Mouse (Mus musculus): Measurements from ENCODE around the gene Setmar.

- TF ChIP-seq POLR2A (IDR thresholded peaks at IDR 0.05; ENCODE audit: extremely low read depth, insufficient read depth, low read length) (no peak), CTCF (IDR thresholded peaks at IDR 0.05; ENCODE audit: low read depth, low read length) (no peak)
Observed at GRCm38 (mm10) chr6:108126631-108127030, 61.8 kb downstream of the Setmar start.
